Mouse (Mus musculus): ENCODE data around the gene Atoh8. TPM values are rescaled to one million over a fixed set of nuclear protein-coding genes. Genes with fewer than 3 reads are reported as not detected.

The Atoh8 gene
- polyA plus RNA-seq, 1 experiment from 2014 or later = 9.6 TPM

DNA sequence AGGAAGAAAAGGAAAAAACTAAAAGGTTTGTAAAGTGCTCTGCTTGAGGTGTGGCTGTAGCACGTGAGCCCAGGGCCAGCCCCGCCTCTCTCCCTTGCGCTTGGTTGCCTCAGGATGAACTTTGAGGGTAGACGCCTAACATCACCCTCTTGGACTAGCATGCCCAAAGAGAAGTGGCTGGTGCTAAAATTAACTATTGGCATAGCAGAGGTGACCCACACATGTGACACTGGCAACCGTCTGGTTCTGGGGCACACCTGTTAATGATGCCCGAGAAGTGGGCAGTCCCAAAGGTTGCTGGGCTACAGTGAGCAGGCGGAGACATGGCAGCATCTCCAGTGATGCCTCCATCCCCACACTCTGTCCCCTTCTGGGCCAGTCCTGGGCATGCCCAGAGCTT, 24.1 kb upstream of the Atoh8 start:
- no peak for ATAC-seq
- Histone ChIP-seq H3K4me2 (ENCODE audit: low read depth, low read length) (no peak overlapping the region), H3K4me1 (ENCODE audit: control insufficient read depth, insufficient read depth, low read length) (no peaks in the 10 kb centered on the region), H3K27me3 (replicated peaks; ENCODE audit: control insufficient read depth, insufficient read depth, low read length) (no peaks in the 10 kb centered on the region), H3K36me3 (ENCODE audit: control insufficient read depth, insufficient read depth, low read length) (no peaks in the 10 kb centered on the region), H3K9me3 (ENCODE audit: control insufficient read depth, low read length) (no peaks in the 10 kb centered on the region), H3K27ac (ENCODE audit: low read length) (no peak overlapping the region), H3K9ac (ENCODE audit: low read depth, low read length) (no peak overlapping the region), H3K4me3 (ENCODE audit: low read length) (no peak overlapping the region)
- WGBS = 71% methylated on average over 7 of the region's 7 CpGs

DNA sequence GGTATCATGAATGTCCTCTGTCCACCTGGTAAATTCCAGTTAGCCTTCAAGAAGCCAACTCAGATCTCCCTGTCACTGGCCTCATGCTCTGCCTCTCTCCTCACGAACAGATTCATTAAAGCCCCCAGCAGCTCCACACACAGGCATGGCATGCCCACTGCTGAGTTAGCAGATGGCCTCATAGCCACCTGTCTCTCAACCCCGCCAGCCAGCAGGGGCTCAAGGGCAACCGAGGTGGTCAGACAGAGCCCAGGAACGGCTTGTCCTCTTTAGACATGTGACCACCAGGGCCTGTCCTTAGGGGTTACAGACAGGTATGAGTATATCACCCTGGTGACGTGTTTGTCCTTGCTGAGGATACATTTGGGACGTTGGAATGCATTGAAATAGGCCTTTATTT, 19.9 kb upstream of the Atoh8 start:
- no peak for ATAC-seq
- 69% methylated on average over 6 of the region's 6 CpGs for WGBS

DNA sequence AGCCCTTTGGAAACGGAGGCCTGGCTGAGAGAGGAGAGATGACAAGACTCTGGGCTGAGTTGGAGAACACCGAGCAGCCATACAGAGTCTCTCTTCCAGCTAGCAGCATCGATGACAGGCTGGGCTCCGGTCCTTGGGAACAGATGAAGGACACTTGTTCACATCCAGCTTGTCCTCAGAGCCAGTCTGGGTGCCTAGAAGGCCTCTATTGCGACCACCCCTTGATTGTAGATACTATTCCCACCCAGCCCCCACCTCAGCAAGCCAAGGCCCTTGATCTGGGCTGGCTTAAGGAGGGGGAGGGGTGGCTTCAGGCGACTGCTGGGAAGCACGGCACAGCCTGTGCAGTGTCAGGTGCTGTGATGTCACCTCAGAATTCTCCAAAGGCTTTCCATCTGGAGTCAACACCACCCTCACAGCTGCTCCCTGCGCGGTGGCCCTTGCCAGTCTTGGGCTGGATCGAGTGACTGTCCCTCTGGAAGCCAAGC, 19.3 kb upstream of the Atoh8 start:
- Histone ChIP-seq H3K4me1 (ENCODE audit: control insufficient read depth, insufficient read depth, low read length) (no peaks in the 10 kb centered on the region), H3K9ac (ENCODE audit: low read depth, low read length) (no peak overlapping the region), H3K36me3 (ENCODE audit: control insufficient read depth, insufficient read depth, low read length) (no peaks in the 10 kb centered on the region), H3K4me2 (ENCODE audit: low read depth, low read length) (no peak overlapping the region), H3K27me3 (replicated peaks; ENCODE audit: control insufficient read depth, insufficient read depth, low read length) (no peaks in the 10 kb centered on the region), H3K9me3 (ENCODE audit: control insufficient read depth, low read length) (no peaks in the 10 kb centered on the region), H3K4me3 (ENCODE audit: low read length) (no peak overlapping the region), H3K27ac (ENCODE audit: low read length) (no peak overlapping the region)
- ATAC-seq = no peak
- WGBS = 44% methylated on average over 10 of the region's 10 CpGs

More for the DNA sequence above, 19.9 kb upstream of the Atoh8 start:
- Histone ChIP-seq H3K27me3 (replicated peaks; ENCODE audit: control insufficient read depth, insufficient read depth, low read length) (no peaks in the 10 kb centered on the region), H3K36me3 (ENCODE audit: control insufficient read depth, insufficient read depth, low read length) (no peaks in the 10 kb centered on the region), H3K9me3 (ENCODE audit: control insufficient read depth, low read length) (no peaks in the 10 kb centered on the region), H3K4me3 (ENCODE audit: low read length) (no peak overlapping the region), H3K4me2 (ENCODE audit: low read depth, low read length) (no peak overlapping the region), H3K9ac (ENCODE audit: low read depth, low read length) (no peak overlapping the region), H3K27ac (ENCODE audit: low read length) (no peak overlapping the region), H3K4me1 (ENCODE audit: control insufficient read depth, insufficient read depth, low read length) (no peaks in the 10 kb centered on the region)

DNA sequence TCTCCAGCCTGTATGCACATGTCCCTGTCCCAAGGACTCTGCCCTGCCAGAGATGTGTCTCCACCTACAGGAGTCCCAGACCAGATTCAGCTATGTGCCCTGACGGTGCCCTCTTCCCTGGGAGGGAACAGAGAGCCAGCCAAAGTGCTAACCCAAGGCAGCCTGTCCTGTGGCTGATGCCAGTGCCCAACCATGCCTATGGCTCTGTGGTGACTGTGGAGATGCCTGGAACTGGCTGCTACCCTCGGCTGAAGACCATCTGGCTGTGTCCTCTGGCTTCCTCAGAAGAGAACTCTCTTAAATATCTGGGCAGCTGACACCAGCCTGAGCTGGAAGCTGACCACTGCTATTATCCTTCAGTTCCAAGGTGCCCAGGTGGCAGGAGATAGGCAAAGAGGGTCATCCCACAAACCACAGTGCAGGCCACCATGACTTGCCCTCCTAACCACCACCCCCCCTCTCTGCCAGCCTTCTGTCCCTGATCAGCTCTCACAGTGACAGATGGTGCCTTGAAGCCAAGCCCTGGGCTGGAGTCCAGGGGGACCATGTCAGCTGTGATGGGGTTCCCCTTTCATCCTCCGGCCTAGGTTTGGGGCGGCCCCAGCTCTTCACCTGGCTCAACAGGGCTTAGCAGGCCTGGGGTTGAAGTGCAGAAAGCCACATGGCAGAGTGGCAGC, 18.7 kb upstream of the Atoh8 start:
- Histone ChIP-seq H3K9ac (ENCODE audit: low read depth, low read length) (no peak overlapping the region), H3K4me1 (ENCODE audit: control insufficient read depth, insufficient read depth, low read length) (no peaks in the 10 kb centered on the region), H3K4me3 (ENCODE audit: low read length) (no peak overlapping the region), H3K27ac (ENCODE audit: low read length) (no peak overlapping the region), H3K36me3 (ENCODE audit: control insufficient read depth, insufficient read depth, low read length) (no peaks in the 10 kb centered on the region), H3K9me3 (ENCODE audit: control insufficient read depth, low read length) (no peaks in the 10 kb centered on the region), H3K27me3 (replicated peaks; ENCODE audit: control insufficient read depth, insufficient read depth, low read length) (no peaks in the 10 kb centered on the region), H3K4me2 (ENCODE audit: low read depth, low read length) (no peak overlapping the region)
- ATAC-seq = no peak
- WGBS = 77% methylated on average over 4 of the region's 4 CpGs

DNA sequence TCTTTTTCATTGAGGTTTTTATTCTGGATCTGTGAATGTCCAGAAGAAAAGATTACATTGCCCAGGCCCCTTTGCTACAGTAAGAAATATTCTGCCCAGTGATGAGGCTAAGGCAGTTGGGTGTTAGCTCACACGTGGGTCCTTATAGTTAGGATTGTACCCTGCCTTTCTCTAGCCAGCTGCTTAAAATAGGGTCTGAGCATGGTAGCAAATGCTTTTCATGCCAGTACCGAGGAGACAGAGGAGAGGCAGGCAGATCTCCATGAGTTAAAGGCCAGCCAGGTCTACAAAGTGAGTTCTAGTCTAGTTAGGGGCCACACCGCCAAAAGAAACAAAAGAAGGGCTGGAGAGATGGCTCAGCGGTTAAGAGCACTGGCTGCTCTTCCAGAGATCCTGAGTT, 17.8 kb upstream of the Atoh8 start:
- H3K36me3 ChIP-seq (ENCODE audit: control insufficient read depth, insufficient read depth, low read length) = no peaks in the 10 kb centered on the region
- H3K27me3 ChIP-seq (replicated peaks; ENCODE audit: control insufficient read depth, insufficient read depth, low read length) = no peaks in the 10 kb centered on the region
- H3K9ac ChIP-seq (ENCODE audit: low read depth, low read length) = no peak overlapping the region
- H3K4me1 ChIP-seq (ENCODE audit: control insufficient read depth, insufficient read depth, low read length) = peaks cover 4% of the 10 kb centered on the region; the same call in 1 of the 2 replicates
- no peak overlapping the region for H3K4me2 ChIP-seq (ENCODE audit: low read depth, low read length)
- ATAC-seq = no peak
- no peaks in the 10 kb centered on the region for H3K9me3 ChIP-seq (ENCODE audit: control insufficient read depth, low read length)
- no peak overlapping the region for H3K4me3 ChIP-seq (ENCODE audit: low read length)
- no peak overlapping the region for H3K27ac ChIP-seq (ENCODE audit: low read length)
- 78% methylated on average over 4 of the region's 4 CpGs for WGBS

DNA sequence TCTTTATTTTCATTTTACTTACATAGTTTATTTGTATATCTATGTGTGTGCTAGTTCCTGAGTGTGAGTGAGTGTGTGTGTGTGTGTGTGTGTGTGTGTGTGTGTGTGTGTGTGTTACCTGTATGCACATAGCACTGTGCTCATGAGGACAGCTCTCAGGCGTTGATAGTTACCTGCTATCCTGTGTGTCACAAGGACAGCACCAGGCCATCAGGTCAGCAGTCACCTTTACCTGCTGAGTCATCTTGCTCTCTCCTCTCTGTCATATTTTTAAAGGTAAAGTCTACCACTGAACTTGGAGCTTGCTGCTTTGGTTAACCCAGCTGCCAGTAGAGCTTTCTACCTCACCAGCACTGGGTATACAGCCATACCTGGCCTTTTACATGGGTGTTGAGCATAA, 17.1 kb upstream of the Atoh8 start:
- ATAC-seq = no peak
- Histone ChIP-seq H3K4me2 (ENCODE audit: low read depth, low read length) (no peak overlapping the region), H3K9ac (ENCODE audit: low read depth, low read length) (no peak overlapping the region), H3K4me1 (ENCODE audit: control insufficient read depth, insufficient read depth, low read length) (peaks cover 6% of the 10 kb centered on the region; the same call in 1 of the 2 replicates), H3K9me3 (ENCODE audit: control insufficient read depth, low read length) (no peaks in the 10 kb centered on the region), H3K27me3 (replicated peaks; ENCODE audit: control insufficient read depth, insufficient read depth, low read length) (no peaks in the 10 kb centered on the region), H3K4me3 (ENCODE audit: low read length) (no peak overlapping the region), H3K36me3 (ENCODE audit: control insufficient read depth, insufficient read depth, low read length) (no peaks in the 10 kb centered on the region), H3K27ac (ENCODE audit: low read length) (no peak overlapping the region)
- WGBS = 85% methylated on average over 1 of the region's 1 CpGs

DNA sequence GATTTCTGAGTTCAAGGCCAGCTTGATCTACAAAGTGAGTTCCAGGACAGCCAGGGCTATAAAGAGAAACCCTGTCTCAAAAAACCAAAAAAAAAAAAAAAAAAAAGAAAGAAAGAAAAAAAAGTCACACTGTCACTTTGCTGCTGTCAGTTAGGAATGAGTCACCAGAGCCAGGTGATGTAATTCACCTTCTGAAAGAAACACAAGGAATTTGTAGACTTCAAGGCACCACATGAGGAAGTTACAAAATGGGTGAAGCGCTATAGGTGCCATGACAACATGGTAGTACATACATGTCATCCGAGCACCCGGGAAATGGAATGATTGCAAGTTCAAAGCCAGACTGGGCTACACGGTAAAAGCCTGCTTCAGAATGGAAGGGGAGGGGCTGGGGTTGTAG, 14.6 kb upstream of the Atoh8 start:
- ATAC-seq = no peak
- no peaks in the 10 kb centered on the region for H3K36me3 ChIP-seq (ENCODE audit: control insufficient read depth, insufficient read depth, low read length)
- no peaks in the 10 kb centered on the region for H3K9me3 ChIP-seq (ENCODE audit: control insufficient read depth, low read length)
- H3K9ac ChIP-seq (ENCODE audit: low read depth, low read length) = no peak overlapping the region
- H3K4me1 ChIP-seq (ENCODE audit: control insufficient read depth, insufficient read depth, low read length) = peaks cover 13% of the 10 kb centered on the region
- WGBS = 90% methylated on average over 4 of the region's 4 CpGs
- no peak overlapping the region for H3K4me3 ChIP-seq (ENCODE audit: low read length)
- no peak overlapping the region for H3K27ac ChIP-seq (ENCODE audit: low read length)
- no peaks in the 10 kb centered on the region for H3K27me3 ChIP-seq (replicated peaks; ENCODE audit: control insufficient read depth, insufficient read depth, low read length)
- H3K4me2 ChIP-seq (ENCODE audit: low read depth, low read length) = no peak overlapping the region

DNA sequence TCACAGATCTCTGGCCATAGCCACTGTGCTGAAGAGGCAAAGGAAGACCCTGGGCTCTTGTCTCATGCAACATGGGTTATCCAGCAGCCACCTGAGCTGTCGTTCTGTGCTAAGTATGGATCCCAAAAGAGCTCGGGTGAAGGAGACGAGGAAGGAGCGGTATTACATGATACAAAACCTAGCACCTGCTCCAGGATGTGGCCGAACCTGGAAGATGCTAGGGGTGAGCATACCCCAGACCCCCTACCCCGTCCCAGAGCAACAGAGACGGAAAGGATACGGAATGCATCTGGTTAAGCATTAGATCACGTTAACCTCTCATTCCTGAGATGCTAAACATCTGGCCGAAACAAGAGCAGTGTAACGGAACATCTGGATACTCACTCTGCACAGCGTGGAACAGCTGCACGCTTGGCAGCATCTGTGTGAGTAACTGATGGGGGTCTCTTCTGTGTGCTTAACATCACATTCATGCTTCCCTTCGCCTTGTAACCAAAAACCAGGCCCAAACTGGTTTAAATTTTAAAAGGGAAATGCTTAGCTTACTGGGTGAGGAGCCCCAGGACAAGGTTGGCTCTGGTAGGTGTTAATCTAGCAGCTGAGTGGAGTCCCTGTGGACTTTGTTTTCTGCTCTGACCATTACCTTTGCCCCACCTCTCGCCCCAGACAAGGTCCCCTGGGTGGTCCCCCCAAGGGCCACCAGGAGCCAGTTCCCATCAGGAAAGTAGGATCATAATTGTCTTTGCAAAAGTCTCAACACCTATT, 13.0 kb upstream of the Atoh8 start:
- Histone ChIP-seq H3K9ac (ENCODE audit: low read depth, low read length) (no peak overlapping the region), H3K9me3 (ENCODE audit: control insufficient read depth, low read length) (no peaks in the 10 kb centered on the region), H3K27ac (ENCODE audit: low read length) (no peak overlapping the region), H3K4me2 (ENCODE audit: low read depth, low read length) (no peak overlapping the region), H3K4me3 (ENCODE audit: low read length) (no peak overlapping the region), H3K27me3 (replicated peaks; ENCODE audit: control insufficient read depth, insufficient read depth, low read length) (no peaks in the 10 kb centered on the region), H3K4me1 (ENCODE audit: control insufficient read depth, insufficient read depth, low read length) (peaks cover 23% of the 10 kb centered on the region), H3K36me3 (ENCODE audit: control insufficient read depth, insufficient read depth, low read length) (no peaks in the 10 kb centered on the region)
- 58% methylated on average over 15 of the region's 15 CpGs for WGBS
- peak; percentile 45; the same call in 1 of the 2 replicates for ATAC-seq

DNA sequence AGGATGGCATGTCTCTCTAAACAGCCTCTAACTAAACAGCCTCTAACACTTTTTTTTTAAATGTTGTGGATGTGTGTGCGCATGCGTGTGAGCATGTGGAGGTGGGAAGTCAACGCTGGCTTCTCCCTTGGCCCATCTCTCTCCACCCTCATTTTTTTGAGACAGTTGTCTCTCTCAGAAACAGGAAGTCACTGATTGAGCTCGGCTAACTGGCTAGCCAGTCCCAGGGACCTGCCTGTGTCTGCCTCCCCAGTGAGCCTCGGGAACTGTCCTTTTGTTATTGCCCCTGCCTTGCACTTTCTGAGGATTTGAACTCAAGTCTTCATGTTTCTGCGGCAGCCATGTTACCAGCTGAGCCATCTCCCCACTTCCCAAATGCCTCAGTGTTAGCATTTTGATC, 10.9 kb upstream of the Atoh8 start:
- 90% methylated on average over 6 of the region's 6 CpGs for WGBS
- Histone ChIP-seq H3K27me3 (replicated peaks; ENCODE audit: control insufficient read depth, insufficient read depth, low read length) (0 out of 2 replicates have a peak, but pooled peaks cover 3% of the 10 kb centered on the region), H3K9ac (ENCODE audit: low read depth, low read length) (no peak overlapping the region), H3K4me2 (ENCODE audit: low read depth, low read length) (no peak overlapping the region), H3K4me1 (ENCODE audit: control insufficient read depth, insufficient read depth, low read length) (peaks cover 24% of the 10 kb centered on the region), H3K9me3 (ENCODE audit: control insufficient read depth, low read length) (no peaks in the 10 kb centered on the region), H3K4me3 (ENCODE audit: low read length) (no peak overlapping the region), H3K36me3 (ENCODE audit: control insufficient read depth, insufficient read depth, low read length) (no peaks in the 10 kb centered on the region), H3K27ac (ENCODE audit: low read length) (no peak overlapping the region)
- ATAC-seq = no peak

Data from intestine, embryonic 16.5 days (tissue).